Mouse (Mus musculus) granulocyte monocyte progenitor cell, adult 5-6 weeks (primary cell): ENCODE results near the gene Efcab6. TPM values are rescaled to one million over a fixed set of nuclear protein-coding genes. Genes with fewer than 3 reads are reported as not detected.

Experiments
- ATAC-seq: replicated peaks from 2 replicates; pipeline ENCODE4 v1.8.0; 2016; ENCODE audit warnings: mild to moderate bottlenecking, moderate TSS enrichment, inconsistent platforms; ENCODE audit not compliant: poor library complexity, severe bottlenecking
- total RNA-seq, 2 experiments: library from RNA; stranded (forward) in 1 of 2; stranded (reverse) in 1 of 2; fragments of 200-712, 200-1000 nt in 1 of 2; fragments of >200 nt in 1 of 2; fragmentation: Nextera tagmentation in 1 of 2; gene quantifications; 2 replicates each; pipeline ENCODE4 v1.2.3; 2014 to 2017

Gene Efcab6
- total RNA-seq, 2 experiments from 2014 or later = not detected

- no peak for ATAC-seq
Observed at GRCm38 (mm10) chr15:83988087-83988486, 77.1 kb downstream of the Efcab6 start.

DNA sequence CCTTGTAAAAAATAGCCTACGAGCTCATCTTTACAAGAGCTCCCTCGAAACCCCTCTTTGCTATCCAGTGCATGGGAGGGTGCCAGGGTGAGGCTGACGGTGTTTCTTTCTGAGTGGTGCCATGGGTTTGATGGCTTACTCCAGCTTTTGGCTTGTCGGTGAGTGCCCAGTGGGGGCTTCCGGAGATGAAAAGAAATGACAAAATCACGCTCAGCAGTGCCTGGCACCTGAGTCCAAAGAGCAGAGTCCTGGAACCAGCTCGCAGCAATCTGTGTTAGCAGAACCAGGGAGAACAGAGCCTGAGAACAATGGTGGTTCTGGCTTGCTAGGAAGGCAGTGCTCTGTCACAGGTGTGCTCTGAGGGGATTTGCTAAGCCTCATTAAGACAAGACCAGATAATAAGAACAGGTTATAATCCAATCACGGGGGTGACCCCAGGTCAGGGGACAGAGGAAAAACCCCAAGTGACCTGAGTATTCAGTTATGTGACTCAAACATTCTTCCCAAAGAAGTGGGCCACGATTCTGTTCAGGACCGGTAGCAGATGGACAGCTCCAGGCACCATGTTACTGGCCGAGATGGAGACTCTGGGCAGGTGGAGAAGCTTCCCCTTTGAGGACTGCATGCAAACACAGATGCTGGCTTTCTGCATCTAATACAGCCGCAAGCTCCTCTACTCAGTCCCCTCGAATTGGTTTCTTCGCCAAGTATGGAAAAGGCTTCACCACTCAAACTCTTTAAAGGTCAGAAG lies 82.8 kb downstream of the Efcab6 start:
- ATAC-seq = no peak

DNA sequence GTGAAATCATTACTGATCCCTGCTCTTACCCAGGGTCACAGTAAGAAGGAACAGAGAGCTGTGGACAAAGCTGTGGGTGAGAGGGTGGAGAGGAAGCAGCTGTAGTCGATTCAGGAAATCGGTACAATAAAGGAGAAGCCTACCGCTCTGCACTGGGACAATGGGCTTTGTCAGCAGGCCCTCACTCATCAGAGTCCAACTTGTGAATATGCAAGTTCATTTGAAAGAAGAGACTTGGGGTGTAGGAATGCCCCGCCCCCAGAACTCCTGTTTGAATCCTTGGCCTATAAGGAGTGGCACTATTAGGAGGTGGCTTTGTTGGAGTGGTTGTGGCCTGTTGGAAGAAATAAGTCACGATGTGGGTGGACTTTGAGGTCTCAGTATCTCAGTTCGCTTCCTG lies 86.3 kb downstream of the Efcab6 start:
- no peak for ATAC-seq

GRCm38 (mm10) chr15:83977108-83977507 lies 88.1 kb downstream of the Efcab6 start:
- no peak for ATAC-seq

DNA sequence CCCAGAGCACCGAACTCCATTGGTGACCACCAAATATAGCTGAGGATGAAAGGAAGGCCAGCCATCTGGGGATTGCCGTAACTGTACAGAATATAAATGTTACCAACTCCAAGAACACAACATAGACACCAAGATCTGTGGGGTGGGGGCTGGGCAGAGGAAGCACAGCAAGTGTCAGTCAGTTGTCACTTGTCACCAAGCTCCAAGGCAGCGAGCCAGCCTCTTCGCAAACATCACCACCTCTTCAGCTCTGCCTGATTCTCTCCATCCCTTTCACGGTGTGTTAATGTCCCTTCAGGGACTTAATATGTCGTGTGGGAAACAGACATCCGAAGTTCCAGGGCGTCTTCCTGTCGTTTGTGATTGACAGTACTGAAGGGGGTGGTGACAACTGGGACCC lies 93.0 kb downstream of the Efcab6 start:
- ATAC-seq = no peak

DNA sequence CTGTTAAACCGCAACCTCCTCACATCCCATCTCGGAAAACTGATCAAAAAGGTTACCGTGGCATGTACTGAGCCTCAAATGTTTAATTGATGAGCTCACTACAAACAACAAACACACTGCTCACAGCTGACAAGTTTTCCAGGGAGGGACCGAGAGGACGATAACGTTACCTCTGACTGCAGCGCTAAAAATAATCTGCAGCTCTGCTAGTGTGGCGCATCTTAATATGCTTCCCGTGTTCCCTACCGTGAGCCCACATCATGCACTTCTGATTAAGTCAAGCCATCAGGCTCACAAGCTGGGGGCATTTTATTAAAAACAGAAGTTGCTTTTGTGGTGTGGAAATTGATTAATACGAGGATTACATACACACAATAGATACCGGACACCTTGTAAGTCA lies 97.4 kb downstream of the Efcab6 start:
- no peak for ATAC-seq

DNA sequence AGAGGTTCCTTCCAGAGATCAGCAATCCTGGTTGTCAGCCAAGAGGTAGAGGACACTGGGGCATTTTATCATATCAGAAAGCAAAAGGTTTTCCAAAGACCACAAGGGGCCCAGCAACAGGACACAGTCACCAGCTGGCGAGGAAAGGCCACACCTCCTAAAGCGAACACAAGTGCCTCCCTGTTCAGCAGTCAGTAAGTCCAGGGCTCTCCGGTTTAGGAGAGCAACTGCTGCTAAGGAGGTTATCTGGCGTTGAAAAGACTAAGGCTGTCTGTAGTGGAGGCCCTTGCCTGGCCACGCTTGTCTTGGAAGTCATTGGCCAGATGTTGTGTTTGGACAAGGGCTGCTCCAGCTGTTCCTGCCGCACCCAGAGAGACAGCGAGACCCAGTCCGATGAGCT lies 100.1 kb downstream of the Efcab6 start:
- no peak for ATAC-seq

- no peak for ATAC-seq
Observed at GRCm38 (mm10) chr15:83958376-83958775, 106.8 kb downstream of the Efcab6 start.

DNA sequence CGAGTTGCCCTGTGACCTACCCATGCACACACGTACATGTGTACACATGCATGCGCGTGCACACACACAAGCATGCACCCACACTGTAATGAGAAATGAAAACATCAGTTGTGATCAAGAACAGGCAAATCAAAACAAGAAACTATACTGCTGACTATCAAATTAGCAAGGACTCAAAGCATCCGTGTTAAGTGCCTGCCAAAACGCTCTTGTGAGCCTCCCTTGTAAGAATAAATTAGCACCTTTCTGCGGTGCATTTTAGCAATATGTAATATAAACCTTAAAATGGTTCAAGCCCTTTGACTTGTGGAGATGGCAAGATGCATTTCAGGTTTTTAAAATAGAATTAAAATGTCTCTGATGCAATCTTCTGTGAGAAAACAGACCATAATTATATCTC lies 108.2 kb downstream of the Efcab6 start:
- ATAC-seq = no peak

DNA sequence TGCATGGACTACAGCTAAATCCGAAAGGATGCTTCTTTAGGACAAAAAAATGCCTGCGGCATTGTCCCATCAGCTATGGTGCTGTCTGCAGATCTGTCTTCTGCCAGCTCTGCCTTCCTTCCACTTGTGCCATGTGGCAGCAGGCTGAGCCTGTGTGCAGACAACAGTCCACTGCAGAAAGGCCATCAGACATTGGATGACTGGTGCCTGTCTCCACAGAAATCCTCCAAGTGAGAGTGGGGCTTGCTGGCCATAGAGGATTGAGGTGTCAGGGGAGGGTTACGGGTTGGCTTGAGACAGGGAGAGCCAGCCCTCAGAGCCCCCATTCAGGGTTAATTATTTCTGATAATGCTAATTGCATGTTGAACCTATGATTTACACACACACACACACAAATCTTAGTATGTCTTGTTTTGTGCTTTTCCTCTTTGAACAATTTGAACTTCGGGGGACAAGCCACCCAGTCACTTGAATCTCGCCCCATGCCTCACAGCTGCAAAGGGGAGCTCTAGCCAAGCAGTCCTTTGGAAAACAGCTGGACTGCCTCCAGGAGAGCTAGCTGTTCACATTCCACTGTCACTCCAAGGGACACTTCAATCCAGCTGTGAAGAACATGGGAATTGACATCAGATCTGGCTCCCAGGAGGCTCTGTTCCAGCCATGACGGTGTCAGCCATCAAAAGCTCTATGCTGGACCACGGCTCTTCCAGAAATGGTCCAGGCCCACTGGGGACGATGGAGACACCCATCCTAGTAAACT lies 109.1 kb downstream of the Efcab6 start:
- ATAC-seq = no peak

- ATAC-seq = no peak
Observed at GRCm38 (mm10) chr15:83949729-83950491, 115.3 kb downstream of the Efcab6 start.

GRCm38 (mm10) chr15:83939703-83940102 lies 125.5 kb downstream of the Efcab6 start:
- ATAC-seq = no peak

DNA sequence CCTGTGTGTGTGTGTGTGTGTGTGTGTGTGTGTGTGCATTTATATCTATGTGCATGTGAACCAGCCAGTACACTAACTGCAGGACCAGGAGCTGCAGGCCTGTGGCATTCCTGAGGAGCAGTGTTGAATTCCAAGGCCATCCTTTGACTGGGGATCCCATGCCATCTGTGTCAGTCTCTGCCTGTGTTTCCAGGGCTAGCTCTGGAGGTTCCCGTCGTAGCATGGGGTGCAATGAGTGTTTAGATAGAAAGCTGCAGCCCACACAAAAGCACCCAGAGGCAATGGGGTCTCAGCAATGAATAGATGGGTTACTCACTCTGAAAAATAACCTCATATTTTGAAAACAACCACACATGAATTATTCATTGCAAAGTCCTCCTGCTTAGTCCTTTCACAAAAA lies 126.7 kb downstream of the Efcab6 start:
- ATAC-seq = no peak

- no peak for ATAC-seq
Observed at GRCm38 (mm10) chr15:83936506-83936905, 128.7 kb downstream of the Efcab6 start.

DNA sequence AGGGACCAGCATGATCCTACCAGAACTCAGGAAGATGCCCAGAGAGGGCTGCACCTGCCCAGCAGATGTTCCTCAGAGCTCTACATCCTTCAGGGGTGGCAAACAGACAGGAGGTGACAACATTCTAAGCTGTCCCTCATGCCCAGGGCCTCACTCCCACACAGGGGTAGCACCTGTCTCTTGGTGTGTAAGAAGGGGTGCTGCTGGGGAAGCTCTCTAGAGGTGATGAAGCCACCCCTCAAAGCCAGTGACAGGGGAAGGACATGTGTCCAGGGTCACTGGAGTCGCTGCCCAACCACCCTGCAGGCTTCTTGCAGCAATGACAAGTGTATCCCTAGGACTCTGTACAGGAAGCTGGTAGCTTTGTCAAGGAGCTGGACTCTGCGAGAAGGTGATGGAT lies 130.4 kb downstream of the Efcab6 start:
- no peak for ATAC-seq

DNA sequence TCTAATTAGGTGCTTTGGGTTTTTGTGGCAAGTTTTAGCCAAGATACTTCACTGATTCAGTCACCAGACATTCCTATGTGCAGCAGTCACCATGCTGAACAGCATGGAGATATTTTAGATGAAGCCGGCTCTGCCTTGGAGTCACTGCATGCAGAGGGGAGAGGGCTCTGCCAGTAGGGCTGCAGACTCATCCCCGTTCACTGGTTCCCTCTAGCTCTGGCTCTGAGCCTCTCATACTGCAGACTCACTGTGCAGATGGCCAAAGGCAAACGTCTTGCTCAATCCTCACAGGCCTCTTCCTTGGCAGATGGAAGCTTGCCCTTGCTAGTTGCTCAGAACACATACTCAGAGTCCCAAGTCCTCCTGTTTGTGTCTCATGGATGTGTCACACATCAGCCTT lies 139.8 kb downstream of the Efcab6 start:
- ATAC-seq = no peak

DNA sequence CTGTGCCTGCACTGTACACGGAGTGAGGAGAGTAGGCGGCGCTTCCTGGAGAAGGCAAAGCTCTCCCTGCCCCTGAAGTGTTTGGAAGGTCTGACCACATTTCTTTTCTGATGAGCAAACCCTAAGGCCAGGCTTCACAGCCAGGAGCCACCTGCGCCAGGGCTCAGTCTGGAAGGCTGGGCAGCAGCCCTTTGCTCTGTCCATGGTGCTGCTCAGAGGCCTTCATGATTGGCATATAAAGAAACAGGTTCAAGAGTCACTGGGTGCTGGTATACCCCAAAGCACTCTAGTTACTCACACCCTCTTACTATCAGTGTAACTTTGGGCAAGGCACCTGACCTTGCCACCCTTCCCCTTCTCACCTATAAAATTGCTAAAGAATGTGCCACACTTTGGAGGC lies 140.5 kb downstream of the Efcab6 start:
- ATAC-seq = no peak

GRCm38 (mm10) chr15:83915376-83915775 lies 149.8 kb downstream of the Efcab6 start:
- no peak for ATAC-seq

DNA sequence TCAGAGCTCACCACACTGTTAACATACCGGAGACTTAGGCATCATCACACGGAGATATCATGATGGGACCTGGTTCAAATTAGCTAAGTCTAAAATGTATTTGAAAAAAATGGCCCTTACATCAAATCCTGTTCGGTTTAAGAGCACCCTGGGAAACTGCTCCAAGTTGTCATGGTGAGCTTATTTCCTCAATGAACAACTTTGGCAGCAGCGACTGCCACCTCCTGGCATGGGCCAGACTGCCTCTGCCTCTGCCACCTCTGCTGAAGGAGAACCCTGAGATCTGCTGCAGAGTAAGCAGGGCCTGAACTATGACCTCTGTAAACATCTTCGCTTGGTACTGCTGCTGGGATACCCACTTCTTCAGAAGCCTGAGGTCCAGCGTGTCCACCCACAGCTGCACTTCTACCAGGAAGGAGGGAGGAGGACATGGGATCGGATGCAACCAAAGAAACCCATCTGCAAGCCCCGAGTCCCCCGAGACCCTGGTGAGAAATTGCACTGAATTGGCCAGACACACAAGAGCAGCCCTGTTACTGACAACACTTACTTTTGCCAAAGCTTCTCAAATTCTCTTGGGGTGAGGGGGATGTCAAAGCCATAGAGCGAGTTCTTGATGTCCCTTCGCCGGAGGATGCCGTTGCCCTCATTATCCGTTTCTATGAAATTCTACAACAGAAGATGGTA lies 152.0 kb downstream of the Efcab6 start:
- no peak for ATAC-seq

- no peak for ATAC-seq
Observed at GRCm38 (mm10) chr15:83906472-83906871, 158.7 kb downstream of the Efcab6 start.

GRCm38 (mm10) chr15:83897286-83897685 lies 167.9 kb downstream of the Efcab6 start:
- ATAC-seq = no peak
